Mouse (Mus musculus): ENCODE measurements around the gene Rexo5.

Gene Rexo5

GRCm38 (mm10) chr7:119892742-119893141, 98.9 kb downstream of the Rexo5 start:
- no peak for DNase-seq (ENCODE audit: low spot score in 2 of 2)

GRCm38 (mm10) chr7:119894818-119895544, 101.2 kb downstream of the Rexo5 start:
- peak; percentile 32 to 37 for DNase-seq (ENCODE audit: low spot score in 2 of 2)

DNA sequence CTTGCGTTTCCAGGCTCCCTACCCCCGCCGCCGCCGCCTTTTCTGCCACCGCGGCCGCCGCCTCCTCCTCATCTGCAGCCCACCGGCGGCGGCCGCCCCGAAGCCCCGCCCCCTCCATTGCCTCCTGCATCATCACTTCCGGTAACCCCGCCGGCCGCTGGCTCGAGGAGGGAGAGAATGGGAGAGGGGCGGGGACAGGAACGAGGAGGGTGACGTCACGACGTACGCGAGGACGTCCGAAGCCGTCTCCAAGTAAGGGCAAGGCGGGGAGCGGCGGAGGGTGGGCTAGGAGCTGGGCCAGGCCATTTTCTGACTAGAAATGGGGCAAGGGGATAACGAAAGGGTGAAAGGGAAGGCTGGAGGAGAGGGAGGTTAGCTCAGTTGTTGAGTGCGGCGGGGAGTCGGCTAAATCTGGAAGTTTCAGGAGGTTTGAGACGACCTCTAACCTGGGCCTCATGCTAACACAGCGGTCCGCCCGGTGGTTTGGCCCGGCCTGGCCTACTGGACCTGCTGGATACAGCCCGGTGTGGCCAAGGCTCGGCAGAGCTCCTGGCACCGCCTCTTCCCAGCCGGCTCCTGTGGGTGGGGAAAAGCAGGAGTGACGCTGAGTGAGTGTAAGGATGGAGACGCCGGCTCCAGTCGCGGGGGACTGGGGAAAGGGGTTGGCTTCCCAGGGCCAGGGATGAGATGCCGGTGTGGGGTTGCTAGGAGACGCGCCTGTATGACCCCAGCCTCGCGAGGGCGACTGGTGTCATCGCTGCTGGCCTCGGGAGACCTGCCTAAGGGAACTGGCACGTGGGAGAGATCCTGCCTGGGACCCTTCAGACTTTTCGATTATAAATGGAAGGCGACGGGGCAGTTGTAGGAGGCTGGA, 102.1 kb downstream of the Rexo5 start, which contains the start of the genes Lyrm1 and Dcun1d3:
Lyrm1 (plus strand) TSS at position 223 of the 874 bp plus-strand sequence.
Dcun1d3 (minus strand) TSS at position 660 of the 874 bp plus-strand sequence.
- DNase-seq (ENCODE audit: low spot score in 2 of 2) = peak; percentile 97 to 98

DNA sequence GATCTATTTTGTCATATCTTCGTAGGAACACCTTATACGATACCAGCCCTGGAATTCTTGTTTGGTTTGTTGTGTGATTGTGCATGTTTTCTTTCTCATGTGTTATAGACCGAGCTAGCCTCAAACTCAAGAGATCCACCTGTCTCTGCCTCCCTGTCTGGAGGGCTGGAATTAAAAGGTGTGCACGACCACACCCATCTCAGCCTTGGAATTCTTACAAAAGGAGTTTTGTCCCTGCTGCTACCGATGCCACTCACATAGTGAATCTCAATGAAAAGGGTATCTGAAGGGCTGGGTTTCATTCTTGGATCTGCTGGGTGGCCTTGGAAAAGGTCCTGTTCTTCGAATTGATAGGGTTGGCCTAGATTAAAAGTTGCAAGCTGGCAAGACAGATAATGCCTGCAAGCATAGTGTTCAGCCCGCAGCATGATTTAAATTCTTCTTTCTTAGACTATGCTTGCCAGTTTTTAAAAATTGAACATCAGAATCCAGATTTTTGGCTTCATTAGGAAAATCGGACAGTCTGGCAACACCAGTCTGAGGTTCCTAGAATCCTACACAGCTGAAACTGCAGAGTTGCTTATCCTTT, 103.8 kb downstream of the Rexo5 start:
- DNase-seq (ENCODE audit: low spot score in 2 of 2) = no peak

DNA sequence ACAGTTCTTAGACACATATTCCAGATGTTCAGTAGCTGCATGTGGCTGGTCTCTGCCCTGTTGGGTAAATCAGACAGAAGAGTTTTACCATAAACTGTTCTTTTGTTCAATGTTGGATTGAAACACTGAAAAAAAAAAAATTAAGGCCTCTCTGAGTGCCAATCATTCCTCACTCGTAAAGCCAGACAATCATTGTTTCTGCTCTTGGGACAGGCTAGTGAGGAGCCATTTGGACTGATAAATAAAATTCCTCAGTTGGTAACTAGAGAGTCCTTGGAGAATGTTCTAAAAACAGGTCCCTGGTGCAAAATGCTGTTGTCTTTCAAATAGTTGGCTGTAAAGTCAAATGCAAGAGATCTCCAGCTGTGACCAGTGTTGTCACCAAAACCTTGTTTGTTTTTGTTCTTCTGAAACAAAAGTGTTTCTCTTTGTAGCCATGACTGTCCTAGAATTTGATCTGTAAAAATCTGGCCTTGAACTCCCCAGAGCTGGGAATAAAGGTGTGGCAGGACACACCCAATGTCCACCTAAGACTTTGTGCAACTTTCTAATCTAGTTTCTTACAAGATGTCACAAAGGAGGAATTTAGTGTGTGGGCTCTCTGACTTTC, 104.5 kb downstream of the Rexo5 start:
- no peak for DNase-seq (ENCODE audit: low spot score in 2 of 2)

Measured in frontal cortex, postnatal 14 days (tissue).